Mouse (Mus musculus) gastrocnemius, adult 2 months (tissue): Measurements from ENCODE around the gene St3gal2. TPM values are rescaled to one million over a fixed set of nuclear protein-coding genes. Genes with fewer than 3 reads are reported as not detected.
"Not testable (repeated sequence)": the region's sequence is repeated elsewhere in the genome, so short reads cannot be mapped to it uniquely, and the experiment has no call there.

Experiments used
- DNase-seq: peaks from one replicate; pipeline ENCODE4 v3.0.0; 2022
- H3K27ac ChIP-seq: fragments of 200-600 bp; 2 replicates; pipeline ENCODE4 v1.8.1; 2022; ENCODE audit warnings: mild to moderate bottlenecking
- H3K4me3 ChIP-seq: fragments of 200-600 bp; 2 replicates; pipeline ENCODE4 v1.8.1; 2022; ENCODE audit warnings: mild to moderate bottlenecking, moderate library complexity
- CTCF ChIP-seq: fragments of 200-600 bp; IDR thresholded peaks from 2 replicates; pipeline ENCODE4 v1.8.1; 2022; ENCODE audit warnings: antibody characterized with exemption, mild to moderate bottlenecking, moderate library complexity
- intact Hi-C: fragments of 180-260 bp; cut with DNase I; formaldehyde crosslinking; loops from one replicate; pipeline ENCODE4 v1.15.1; 2025
- total RNA-seq, 2 experiments: library from RNA; stranded (reverse); gene quantifications; 2 replicates each; pipeline ENCODE4 v1.2.3; 2021

The St3gal2 gene
- total RNA-seq, 2 experiments from 2014 or later: 46.4 to 51.0 TPM

DNA sequence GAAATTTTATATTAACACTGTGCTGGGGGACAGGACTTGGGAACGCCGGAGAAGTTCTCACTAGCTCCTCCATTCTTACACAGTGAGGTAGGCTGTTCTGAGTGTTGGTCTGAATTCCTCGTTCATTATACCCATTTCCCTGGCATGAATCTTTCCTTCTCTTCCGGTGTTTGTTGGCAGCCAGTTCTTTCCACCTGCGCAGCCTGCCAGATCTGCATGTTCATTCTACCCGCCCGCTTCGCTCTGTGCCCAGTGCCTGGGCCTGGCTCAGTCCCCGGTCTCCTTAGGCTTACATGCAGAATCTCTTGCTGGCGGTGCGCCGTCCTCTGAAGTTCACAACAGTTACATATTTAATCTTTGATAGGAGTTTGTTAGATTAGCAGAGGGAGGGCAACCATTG is 16.5 kb downstream of the St3gal2 start:
- peak overlapping the region; percentile 77 for H3K27ac ChIP-seq
- peak; percentile 82 for DNase-seq
- no peak for TF ChIP-seq CTCF
- intact Hi-C loops: no loop called here
- H3K4me3 ChIP-seq: peak overlapping the region; percentile 44

DNA sequence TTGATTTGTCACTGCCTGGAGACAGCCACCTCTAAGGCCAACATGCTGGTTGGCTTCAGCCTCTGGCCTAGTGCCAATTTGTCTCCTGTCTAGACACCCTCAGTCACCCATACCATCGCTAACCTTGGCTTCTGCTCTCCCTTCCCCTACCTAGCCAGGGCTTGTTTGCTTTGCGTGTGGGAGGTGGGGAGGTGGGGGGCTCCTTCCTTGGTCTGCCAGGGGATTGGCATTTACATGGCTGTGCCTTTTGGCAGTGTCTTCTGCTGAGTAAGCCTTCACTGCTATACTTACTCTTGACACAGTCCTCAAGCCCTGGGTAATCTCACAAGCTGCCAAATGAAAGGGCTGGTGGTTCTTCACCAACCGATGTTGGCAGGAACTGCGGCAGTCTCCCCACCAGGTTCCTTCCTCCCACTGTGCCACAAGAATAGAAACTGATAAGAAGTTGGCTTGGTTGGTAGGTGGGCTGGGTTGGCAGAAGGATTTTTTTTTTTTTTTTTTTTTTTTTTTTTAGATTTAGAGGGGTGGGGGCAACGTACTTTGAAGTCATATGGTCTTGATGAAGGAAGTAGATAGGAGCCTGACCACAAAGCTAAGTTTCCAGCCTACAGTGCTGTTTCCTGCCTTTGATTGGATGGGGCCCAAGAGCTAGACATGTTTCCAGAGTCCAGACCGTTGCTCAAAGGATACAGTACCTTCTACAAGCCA is 19.3 kb downstream of the St3gal2 start:
- Histone ChIP-seq H3K4me3 (peak overlapping the region; percentile 18), H3K27ac (peak overlapping the region; percentile 90)
- TF ChIP-seq CTCF: no peak
- peak; percentile 70 for DNase-seq
- intact Hi-C loops: no loop called here

DNA sequence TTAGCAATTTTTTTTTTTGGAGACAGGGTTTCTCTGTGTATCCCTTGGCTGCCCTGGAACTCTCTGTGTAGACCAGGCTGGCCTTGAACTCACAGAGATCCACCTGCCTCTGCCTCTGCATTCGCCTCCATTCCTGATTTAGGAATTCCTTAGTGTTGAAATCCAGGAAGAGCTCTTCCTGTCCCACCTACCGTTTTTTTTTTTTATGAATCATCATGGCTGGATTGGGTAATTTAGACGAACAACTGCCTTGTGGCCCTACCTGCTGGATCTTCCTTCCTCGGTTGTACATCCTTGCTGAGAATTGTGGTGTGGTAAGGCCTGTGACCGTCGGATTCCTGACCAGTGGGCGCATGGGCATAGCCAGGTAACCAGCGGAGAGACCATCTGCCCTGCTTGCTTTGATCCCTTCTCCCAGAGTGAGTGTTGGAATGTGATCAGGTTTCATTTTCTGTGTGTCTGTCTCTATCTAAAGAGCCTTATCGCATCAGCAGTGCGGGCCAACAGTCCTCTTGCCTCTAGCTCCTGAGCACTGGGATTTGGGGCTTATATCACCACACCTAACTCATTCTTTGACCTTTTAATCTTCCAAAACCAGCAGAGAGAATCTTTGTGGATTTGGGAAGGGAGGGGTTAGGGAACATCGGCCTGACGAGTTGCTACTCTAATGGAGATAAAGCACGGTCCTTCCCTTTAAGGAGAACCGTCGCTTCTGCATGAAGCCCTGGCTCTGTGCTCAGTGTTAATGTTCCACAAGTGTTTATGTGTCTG is 21.1 kb downstream of the St3gal2 start:
- intact Hi-C loops: no loop called here
- no peak for TF ChIP-seq CTCF

DNA sequence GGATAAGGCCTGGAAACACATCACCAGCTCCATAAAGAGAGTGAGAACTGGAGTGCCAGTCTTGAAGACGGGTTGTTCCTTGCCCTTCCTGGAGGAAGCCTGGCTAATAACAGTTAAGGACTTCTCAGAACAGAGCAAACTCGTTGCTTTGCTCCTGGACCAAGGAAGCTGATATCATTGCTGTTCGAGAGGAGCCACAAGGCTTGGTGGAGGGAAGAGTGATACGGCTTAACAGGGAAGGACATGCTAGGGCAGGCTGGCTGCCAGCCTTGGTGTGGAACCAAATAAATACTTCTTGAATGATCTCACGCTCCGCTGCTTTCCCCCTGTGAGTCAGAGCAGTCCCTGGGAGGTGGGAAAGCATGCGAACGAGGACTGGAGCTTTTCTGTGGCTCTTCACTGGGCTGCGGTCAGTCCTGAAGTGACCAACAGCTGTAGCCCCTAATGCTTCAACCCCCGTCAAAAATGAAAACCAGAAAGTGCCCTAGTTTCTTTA is 21.8 kb downstream of the St3gal2 start:
- H3K27ac ChIP-seq: peak overlapping the region; percentile 90
- no peak for TF ChIP-seq CTCF
- intact Hi-C loops: no loop called here
- peak overlapping the region; percentile 26 for H3K4me3 ChIP-seq
- peak; percentile 90 for DNase-seq

More for the DNA sequence above, 21.1 kb downstream of the St3gal2 start:
- peak overlapping the region; percentile 26 for H3K4me3 ChIP-seq
- H3K27ac ChIP-seq: peak overlapping the region; percentile 90
- DNase-seq: peak; percentile 33

DNA sequence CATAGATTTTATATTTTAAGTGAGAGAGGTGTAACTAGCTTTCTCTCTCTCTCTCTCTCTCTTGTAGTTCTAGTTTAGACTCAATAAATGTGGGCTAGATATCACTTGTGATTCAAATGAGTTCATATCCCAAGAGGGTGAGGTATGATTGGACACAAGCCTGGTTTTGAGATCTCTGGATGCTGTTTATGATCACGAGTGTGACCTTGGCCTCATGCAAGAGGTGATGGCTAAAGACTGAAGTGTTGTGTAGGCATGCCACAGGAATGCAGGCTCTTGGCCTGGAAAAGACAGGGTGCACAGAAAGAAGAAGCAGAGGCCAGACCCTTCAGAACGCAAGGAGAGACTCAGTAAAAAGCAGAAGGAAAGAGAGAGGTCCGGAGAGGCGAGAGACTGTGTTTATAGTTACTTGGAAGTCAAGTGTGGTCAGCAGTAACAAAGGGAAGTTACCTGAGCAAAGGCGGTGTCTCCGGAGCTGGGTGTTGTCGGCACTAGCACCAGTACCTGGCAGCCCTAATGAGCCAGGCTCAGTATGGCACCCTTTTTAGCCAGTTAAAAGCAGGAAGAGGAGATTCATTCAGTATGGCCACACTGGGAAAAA is 24.7 kb downstream of the St3gal2 start:
- no peak for TF ChIP-seq CTCF
- intact Hi-C loops: no loop called here
- DNase-seq: no peak
- Histone ChIP-seq H3K27ac (peak overlapping the region; percentile 68), H3K4me3 (no peak overlapping the region)

DNA sequence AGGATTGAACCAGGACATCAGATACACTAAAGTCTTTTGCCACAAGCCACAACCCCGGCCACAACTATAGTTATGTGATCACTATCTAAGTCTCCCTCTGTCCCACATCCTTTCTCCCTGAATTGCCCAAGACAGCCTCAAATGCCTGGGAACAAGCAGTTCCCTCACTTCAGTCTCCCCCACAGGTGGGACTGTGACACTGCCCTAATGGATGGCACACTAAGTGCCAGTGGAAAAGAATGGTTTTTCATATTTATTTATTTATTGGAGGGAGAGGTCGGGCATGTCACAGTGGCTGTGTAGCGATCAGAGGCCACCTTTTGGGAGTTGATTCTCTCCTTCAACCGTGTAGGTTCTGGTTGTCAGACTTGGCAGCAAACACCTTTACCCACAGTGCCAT is 26.0 kb downstream of the St3gal2 start:
- no peak for DNase-seq
- H3K27ac ChIP-seq: no peak overlapping the region
- no peak overlapping the region for H3K4me3 ChIP-seq
- no peak for TF ChIP-seq CTCF
- intact Hi-C loops: no loop called here

DNA sequence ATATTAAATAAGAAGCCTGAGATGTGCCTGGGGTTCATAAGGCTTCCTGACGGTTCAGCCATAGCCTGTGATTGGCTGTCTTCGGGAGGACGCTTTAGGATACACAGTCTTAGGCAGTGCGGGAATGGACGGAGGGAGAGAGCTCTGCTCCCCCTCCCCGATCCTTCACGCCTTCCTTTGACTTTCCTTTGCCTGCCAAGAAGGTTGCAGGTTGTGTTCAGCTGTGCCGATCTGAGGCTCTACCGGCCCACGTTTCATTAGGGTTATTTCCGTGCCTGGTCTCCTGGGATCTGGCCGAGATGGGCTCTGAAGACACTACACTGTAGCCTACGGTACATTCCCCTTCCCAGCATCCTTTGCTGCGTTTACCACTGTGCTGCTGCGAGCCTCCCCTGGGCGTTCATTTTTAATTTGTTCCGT is 30.4 kb downstream of the St3gal2 start:
- peak overlapping the region; percentile 85 for H3K27ac ChIP-seq
- TF ChIP-seq CTCF: no peak
- peak overlapping the region; percentile 67 for H3K4me3 ChIP-seq
- DNase-seq: peak; percentile 59
- intact Hi-C loops: no loop called here

DNA sequence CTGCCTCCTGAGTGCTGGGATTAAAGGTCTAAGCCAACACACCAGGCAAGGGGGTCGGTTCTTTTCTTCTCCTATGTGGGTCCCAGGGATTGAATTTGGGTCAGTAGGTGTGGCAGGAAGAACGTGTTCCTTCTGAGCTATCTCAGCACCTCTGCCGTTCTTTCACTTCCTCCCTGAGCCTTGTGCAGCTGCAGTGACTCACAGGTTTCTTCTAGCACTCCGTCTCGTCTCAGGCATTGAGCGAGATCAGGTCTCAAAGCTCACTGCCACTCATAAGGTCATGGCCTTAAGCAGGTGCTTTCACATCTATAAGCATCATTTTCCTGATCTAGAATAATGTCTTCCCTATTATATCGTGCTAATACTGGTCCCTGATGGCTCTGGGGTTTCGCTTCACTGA is 35.1 kb downstream of the St3gal2 start:
- no peak for DNase-seq
- intact Hi-C loops: loop anchor here (5.0 kb wide), 1 partner anchor 32 kb away; no protein-coding TSS in a partner anchor
- no peak for TF ChIP-seq CTCF
- Histone ChIP-seq H3K4me3 (no peak overlapping the region), H3K27ac (peak overlapping the region; percentile 62; the same call in 1 of the 2 replicates)

DNA sequence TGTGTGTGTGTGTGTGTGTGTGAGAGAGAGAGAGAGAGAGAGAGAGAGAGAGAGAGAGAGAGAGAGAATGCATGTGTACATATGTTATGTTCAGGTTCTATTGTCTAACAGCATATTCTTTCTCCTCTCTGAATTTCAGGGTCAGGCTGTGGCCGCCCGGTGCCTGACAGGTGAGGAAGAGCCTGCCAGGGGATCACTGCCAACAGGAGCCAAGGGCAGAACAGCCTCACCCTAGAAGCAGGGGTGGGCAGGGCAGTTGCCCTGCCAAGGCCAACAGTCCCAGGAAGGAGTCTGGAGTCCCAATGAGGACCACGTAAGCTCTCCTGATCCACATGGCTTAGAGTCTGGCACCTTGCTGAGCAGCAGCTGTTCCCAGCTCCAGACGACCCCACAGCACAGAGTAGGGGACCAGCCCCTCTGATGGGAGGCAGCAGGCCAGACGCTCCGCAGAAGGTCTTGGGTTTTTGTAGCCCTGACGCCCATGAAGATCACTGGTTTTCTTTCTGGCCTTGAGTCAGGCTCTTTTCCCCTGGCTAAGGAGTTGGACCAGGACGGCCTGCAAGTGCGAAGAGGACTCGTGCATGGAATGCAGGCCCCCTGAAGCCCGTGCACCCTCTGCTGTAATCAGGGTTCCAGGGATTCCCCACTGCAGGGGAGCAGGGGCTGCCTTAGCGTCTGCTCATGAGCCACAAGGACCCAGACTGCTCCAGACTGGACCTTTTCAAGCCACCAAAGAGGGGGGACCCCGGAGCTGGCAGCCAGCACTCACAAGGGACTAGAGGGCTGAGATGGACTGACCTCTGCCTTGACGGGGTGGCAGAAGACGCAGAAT is 37.1 kb downstream of the St3gal2 start:
- no peak for TF ChIP-seq CTCF
- no peak overlapping the region for H3K4me3 ChIP-seq
- H3K27ac ChIP-seq: peak overlapping the region; percentile 53
- intact Hi-C loops: loop anchor here (5.0 kb wide), 1 partner anchor 35 kb away; no protein-coding TSS in a partner anchor
- peak; percentile 48 for DNase-seq

DNA sequence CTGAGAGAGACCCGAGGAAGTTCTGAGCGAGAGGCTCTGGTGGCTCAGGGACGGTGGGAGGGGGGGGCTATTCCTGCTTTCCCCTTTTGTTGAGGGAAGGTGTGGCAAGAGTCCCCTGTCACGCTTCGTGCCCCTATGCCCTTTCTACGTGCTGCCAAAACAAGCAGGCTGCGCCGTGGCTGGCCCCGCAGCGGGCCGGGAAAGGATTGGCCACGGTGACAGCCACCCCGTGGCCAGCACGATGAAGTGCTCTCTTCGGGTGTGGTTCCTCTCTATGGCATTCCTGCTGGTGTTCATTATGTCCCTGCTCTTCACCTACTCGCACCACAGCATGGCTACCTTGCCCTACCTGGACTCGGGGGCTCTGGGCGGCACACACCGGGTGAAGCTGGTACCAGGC is 37.7 kb downstream of the St3gal2 start:
- peak; percentile 41 for TF ChIP-seq CTCF
- Histone ChIP-seq H3K27ac (peak overlapping the region; percentile 53), H3K4me3 (no peak overlapping the region)
- intact Hi-C loops: loop anchor here (5.0 kb wide), 1 partner anchor 35 kb away; no protein-coding TSS in a partner anchor
- DNase-seq: peak; percentile 60

DNA sequence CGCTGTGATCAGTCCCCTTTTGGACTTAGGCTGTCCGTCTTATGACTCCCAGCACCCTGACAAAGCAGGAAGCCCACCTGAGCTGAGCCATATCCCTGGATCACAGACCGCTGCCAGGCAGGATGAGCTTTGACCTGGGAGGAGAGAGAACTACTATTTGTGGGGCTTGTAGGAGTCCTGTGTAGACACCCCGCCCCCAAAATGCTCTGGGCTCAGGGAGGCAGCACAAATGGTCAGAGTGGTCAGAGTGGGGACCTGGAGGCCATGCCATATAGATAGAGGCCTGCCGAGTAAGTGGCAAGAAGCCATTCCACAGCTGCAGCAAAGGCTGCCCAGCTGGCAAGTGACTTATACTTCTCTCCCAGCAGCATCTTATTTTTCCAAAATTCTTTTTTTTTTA is 38.4 kb downstream of the St3gal2 start:
- H3K4me3 ChIP-seq: no peak overlapping the region
- no peak overlapping the region for H3K27ac ChIP-seq
- intact Hi-C loops: loop anchor here (5.0 kb wide), 1 partner anchor 36 kb away; no protein-coding TSS in a partner anchor
- DNase-seq: no peak
- TF ChIP-seq CTCF: no peak

DNA sequence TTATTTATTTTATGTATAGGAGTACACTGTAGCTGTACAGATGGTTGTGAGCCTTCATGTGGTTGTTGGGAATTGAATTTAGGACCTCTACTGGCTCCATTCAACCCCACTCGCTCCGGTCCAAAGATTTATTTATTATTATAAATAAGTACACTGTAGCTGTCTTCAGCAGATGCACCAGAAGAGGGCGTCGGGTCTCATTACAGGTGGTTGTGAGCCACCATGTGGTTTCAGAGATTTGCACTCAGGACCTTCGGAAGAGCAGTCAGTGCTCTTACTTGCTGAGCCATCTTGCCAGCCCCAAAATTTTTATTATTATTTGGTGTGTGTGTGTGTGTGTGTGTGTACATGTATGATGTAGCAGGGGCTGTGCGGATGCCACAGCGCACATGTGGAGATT is 38.8 kb downstream of the St3gal2 start:
- not testable (repeated sequence) for DNase-seq, H3K27ac ChIP-seq, H3K4me3 ChIP-seq
- TF ChIP-seq CTCF: peak; percentile 10; the same call in 1 of the 2 replicates
- intact Hi-C loops: loop anchor here (5.0 kb wide), 1 partner anchor 36 kb away; no protein-coding TSS in a partner anchor
